Mouse (Mus musculus) retina, postnatal 7 days (tissue): ENCODE data around the gene Gm7534.

ENCODE experiments used
- DNase-seq: peaks from one replicate; pipeline ENCODE4 v3.0.0-alpha.2; 2012; ENCODE audit warnings: low read depth, low spot score

Gene Gm7534

GRCm38 (mm10) chr4:134202904-134203303 lies at the start of gene Gm7534:
Gm7534 (minus strand) TSS chr4:134203004.
- DNase-seq, result no peak

- no peak for DNase-seq
These were observed 49.5 kb upstream of the Gm7534 start for GRCm38 (mm10) chr4:134252131-134252910.

GRCm38 (mm10) chr4:134251241-134252130 lies 48.7 kb upstream of the Gm7534 start:
- no peak for DNase-seq

- no peak for DNase-seq
These were observed 48.1 kb upstream of the Gm7534 start for GRCm38 (mm10) chr4:134250930-134251240.

- no peak for DNase-seq
These were observed 47.5 kb upstream of the Gm7534 start for GRCm38 (mm10) chr4:134250116-134250929.

GRCm38 (mm10) chr4:134249651-134250050 lies 46.8 kb upstream of the Gm7534 start:
- peak; percentile 67 for DNase-seq

- DNase-seq, result no peak
These were observed 44.0 kb upstream of the Gm7534 start, which contains the start of gene Gm30191 for GRCm38 (mm10) chr4:134246719-134247258. Gm30191 (plus strand) TSS chr4:134246935.

GRCm38 (mm10) chr4:134246256-134246655 lies 43.5 kb upstream of the Gm7534 start:
- DNase-seq, result no peak

- DNase-seq, result peak; percentile 81
These were observed 42.5 kb upstream of the Gm7534 start, which contains the start of gene Zfp593 for GRCm38 (mm10) chr4:134245148-134245843. Zfp593 (minus strand) TSS chr4:134245592.

- DNase-seq, result peak; percentile 85
These were observed 40.9 kb upstream of the Gm7534 start, which contains the start of gene E130218I03Rik for GRCm38 (mm10) chr4:134243516-134244250. E130218I03Rik (plus strand) TSS chr4:134243662.

- DNase-seq, result no peak
These were observed 35.9 kb upstream of the Gm7534 start for GRCm38 (mm10) chr4:134238686-134239085.

GRCm38 (mm10) chr4:134238279-134238651 lies 35.5 kb upstream of the Gm7534 start, which contains the start of gene Cnksr1:
Cnksr1 (minus strand) TSS chr4:134238399.
- no peak for DNase-seq

GRCm38 (mm10) chr4:134237582-134238278 lies 34.9 kb upstream of the Gm7534 start:
- DNase-seq, result no peak

GRCm38 (mm10) chr4:134234876-134235275 lies 32.1 kb upstream of the Gm7534 start:
- no peak for DNase-seq

GRCm38 (mm10) chr4:134230431-134230830 lies 27.6 kb upstream of the Gm7534 start:
- DNase-seq, result no peak

- no peak for DNase-seq
These were observed 24.4 kb upstream of the Gm7534 start, which contains the start of gene Catsper4 for GRCm38 (mm10) chr4:134227194-134227593. Catsper4 (minus strand) TSS chr4:134227383.

GRCm38 (mm10) chr4:134222793-134223600 lies 20.2 kb upstream of the Gm7534 start:
- DNase-seq, result no peak

- no peak for DNase-seq
These were observed 3.8 kb upstream of the Gm7534 start for GRCm38 (mm10) chr4:134206488-134207053.
